Mouse (Mus musculus): Measurements from ENCODE around the gene Psmb3.
A peak's percentile ranks its signal among the peaks of the same experiment; 100 is the strongest.

The Psmb3 gene

DNA sequence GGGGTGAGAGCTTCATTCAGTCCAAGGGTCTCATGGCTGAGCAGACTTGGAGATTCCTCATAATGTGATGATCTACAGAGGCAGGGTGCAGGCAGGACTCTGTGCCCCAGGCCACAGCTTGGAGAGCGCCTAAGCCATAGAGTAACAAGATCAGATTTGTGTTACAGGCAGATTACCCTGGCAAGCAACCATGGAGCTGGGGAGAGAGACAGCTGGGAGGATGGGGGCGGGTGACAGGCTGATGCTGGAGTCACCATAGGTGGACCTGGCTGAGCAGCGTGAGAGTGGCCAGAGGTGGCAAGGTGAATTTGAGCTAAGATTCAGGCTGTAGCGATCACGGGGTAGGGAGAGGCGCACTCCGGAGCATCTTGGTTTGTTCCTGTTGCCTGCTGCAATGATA lies 35.0 kb upstream of the Psmb3 start:
- DNase-seq = no peak

DNA sequence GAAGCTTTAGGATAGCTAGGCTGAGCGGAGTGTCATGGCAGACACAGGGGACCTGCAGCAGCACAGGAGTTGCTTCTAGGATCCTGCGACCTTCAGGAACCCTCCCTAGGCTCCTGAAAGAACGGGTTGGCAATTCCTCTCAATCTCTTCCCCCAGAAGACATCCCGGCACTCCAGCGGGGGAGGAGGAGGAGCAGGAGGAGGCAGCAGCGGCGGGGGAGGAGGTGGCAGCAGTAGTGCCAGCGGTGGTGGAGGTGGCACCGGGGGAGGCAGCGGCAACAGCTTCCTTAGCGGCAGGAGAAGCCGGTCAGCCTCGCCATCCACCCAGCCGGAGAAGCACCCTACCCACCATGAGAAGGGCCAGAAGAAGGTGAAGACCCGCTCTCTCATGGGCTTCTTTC lies 33.9 kb upstream of the Psmb3 start:
- no peak for DNase-seq

DNA sequence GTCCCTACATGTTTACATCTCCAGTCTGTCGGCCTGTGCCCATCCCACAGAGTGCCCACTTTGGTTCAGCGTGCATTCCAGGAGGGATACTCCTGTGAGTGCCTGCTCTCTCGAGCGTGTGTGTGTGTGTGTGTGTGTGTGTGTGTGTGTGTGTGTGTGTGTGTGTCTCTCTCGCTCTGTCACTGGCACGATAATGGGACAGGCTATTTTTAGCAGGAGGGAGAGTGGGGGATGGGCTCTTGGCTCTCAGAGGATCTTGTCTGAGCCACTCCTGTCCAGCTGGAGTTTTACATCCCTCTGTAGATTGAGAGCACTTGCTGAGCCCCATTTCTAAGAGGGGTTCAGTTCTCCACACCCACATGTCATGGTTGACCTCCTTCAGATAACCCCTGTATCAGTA lies 33.4 kb upstream of the Psmb3 start:
- no peak for DNase-seq

DNA sequence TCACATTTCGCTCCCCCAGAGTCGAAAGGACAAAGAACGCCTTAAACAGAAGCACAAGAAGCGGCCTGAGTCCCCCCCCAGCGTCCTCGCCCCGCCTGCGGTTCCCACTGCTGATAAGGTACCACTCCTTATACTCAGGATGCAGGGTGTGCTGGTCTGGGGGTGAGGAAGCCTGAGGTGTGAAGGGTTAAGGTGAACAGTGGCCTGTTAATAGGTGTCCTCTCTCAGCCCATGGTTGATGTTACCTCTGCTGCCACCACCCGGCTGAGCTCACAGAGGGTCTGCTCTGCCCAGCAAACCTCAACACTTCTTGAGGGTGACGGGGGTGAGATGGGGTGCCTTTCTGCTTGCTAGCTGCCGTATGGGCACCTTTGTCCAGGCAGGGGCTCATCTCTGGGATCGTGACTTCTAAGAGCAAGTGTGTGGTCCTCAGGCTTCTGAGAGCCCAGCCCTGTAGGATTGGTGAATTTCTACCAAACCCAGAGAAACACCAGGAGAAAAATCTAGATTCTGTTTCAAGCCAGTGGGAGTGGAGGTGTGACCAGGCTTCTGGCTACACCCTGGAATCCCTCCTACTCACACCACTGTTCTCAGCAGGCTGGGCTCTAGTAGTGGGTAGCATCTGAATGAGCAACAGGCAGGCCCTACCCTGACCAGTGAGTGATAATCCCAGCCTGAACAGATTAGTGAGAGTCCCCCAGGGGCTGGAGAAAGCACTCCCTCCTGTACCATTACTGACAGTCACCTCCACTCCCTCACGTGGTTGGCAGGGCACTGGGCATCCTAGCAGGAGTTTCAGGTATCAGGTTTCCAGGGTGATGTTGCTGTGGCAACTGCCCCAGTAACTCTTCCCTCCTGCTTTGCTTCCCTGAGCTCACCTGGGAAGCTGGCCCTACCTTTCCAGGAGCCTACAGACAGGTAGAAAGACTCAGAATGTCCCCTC lies 32.7 kb upstream of the Psmb3 start:
- no peak for DNase-seq

DNA sequence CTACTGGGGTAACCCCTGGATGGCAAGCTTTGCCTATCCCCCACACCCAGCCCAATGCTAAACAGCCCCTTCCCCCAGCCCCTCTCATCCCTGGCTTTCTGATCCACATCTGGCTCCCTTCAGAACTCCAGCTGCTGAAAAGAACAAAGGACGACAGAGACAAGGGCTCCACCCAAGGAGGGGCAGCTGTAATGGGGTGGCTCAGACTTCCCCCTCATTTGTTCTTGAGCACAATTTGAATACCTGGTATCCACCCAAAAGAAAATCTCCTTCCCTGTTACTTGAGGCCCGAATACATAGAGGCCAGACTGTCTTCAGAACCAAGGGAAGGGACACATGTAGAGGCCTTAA lies 32.0 kb upstream of the Psmb3 start:
- no peak for DNase-seq

DNA sequence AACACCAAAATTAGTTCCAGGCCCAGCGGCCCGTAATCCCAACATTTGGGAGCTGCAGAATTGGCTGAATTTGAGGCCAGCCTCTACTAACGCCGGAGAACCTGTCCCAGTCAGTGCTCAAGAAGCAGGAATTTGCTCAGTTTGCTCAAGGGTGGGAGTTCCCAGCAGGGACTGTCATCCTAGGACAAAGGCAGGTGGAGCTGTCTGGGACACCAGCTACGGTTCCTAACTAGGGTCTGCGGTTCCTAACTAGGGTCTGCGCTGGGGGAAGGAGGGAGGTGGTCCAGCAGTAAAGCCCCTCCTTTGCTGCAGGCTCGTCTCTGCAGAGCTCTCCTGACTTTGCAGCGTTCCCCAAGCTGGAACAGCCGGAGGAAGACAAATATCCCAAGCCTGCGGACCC lies 30.1 kb upstream of the Psmb3 start:
- DNase-seq = no peak

DNA sequence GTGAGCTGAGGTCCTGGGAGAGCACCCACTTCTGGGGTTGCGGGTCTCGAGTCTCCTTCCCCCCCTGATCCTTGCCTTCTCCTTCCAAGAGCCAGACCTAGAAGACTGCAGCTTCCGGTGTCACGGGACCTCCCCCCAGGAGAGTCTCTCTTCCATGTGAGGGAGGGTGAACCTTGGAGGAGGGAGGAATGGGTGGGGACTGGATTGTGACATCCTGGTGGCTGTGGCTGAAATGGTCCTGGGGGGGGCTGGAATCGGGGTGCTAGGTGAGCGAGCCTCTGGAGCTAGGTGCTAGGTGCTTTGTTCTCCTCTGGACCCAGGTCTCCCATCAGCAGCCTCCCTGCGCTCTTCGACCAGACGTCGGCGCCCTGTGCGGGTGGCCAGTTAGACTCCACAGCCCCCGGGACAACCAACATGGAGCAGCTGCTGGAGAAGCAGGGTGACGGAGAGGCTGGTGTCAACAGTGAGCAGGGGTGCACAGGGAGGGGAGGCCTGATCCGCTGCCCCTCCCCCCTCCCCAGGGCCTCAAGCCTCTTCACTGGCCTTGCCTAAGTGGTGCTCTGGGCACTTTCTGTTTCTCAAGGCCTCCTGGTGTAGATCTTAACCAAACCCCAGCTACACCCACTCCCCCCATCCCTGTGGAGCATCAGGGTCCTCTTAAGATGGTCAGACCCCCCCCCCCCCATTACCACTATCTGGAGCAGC lies 27.0 kb upstream of the Psmb3 start:
- no peak for DNase-seq

DNA sequence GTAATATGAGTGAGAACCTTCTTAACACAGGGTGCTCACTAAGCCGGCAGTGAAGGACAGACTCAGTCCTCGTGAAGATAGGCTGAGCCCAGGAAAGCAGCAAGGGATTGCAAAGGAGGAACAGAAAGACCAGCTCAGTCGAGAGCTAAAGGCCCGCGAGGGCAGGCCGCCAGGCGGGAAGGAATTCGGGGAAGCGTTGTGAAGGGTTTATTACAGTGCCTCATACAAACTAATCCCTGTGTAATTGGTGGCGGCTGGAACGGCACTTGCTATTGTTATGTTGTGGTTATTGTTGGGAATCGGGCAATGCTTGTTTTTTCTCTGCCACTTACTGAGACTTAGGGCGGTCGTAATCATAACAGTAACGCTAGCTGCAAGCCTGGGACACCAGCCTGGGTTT lies 25.8 kb upstream of the Psmb3 start:
- no peak for DNase-seq

DNA sequence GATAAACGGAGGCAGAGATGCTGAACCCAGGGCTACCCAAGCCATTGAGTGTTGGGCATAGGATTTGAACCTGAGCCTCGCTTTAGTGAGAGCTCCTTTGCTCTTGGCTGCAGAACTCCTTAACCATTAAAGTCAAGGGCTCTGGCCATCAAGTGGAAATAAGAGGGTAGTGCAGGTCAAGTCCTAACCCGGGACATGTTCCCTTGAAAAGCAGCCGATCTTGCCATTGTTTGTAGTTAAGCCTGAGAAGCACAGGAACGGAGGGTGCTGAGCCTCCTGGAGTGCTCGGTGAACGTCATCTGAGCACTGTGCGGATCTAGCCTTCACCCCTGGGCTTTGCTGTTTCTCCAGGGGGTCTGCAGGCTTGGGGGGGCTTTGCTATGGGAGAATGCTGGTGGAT lies 25.4 kb upstream of the Psmb3 start:
- DNase-seq = no peak

DNA sequence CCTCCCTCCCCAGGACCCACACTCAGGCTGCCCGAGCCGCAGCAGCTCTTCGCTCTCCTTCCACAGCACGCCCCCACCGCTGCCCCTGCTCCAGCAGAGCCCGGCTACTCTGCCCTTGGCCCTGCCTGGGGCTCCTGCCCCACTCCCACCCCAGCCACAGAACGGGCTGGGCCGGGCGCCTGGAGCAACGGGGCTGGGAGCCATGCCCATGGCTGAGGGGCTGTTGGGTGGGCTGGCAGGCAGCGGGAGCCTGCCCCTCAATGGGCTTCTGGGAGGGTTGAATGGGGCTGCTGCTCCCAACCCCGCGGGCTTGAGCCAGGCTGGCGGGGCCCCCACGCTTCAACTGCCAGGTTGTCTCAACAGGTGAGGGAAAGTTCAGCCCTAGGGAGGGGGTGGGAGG lies 24.9 kb upstream of the Psmb3 start:
- DNase-seq = no peak

DNA sequence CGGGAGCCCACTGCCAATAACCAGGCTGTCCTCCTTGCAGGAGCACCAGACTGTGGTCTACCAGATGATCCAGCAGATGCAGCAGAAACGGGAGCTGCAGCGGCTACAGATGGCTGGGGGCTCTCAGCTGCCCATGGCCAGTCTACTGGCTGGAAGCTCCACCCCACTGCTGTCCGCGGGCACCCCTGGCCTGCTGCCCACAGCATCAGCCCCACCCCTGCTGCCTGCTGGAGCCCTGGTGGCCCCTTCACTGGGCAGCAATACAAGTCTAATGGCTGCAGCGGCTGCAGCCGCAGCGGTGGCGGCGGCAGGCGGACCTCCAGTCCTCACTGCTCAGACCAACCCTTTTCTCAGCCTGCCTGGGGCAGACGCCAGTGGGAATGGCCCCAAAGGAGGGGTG lies 22.8 kb upstream of the Psmb3 start:
- no peak for DNase-seq

DNA sequence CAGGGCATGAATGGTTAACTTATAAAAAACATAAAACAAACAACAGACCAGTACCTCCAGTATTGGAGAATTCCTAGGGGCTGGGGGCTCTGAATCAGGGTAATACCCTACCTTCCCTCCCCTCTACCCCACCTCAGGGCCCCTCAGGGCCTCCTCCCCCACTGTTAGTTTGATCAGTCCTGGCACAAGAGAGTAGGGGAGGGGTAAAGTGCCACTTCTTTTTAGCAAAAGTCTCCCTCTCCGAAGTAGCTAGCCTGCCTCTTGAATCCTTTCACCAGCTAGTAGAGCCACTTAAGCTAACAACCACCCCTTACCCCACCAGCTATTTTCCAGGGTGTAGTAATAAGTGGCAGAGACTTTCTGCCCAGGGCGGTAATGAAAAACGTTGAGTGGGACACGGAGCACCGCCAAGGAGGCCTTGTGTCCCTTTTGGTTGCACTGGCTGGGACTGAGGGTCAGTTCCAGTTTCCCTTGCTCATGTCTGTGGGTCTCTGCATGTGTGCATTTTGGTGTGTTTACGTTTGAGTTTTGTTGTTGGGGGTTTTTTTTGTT lies 20.6 kb upstream of the Psmb3 start:
- no peak for DNase-seq

DNA sequence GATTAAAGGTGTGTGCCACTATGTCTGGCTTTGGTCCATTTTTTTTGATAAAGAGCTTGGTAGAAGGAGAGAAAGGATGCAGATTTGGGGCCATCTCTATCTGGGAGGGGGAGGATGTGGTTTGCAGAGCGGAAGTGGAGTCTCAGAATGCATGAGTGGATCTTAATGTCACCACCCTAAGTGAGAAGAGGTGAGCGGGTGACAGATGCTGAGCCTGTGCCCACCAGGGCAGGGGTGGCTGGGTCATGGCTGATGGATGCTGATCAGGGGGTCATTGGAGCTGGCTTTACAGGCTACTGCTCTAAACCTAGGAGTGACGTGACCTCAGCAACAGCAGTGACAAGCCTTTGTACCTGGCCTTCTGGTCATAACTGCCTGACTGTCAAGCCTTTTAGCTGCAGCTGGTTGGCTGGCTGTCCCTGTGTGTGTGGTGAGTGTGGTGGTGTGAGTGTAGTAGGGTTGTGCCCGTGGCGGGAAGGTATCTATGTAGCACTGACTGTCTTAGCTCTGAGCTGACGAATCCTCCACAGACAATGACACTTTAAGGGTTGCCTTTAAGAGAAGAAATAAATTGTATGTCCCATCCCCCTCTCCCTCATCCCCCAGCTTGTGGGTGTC lies 19.0 kb upstream of the Psmb3 start:
- peak; percentile 64 to 66 for DNase-seq

DNA sequence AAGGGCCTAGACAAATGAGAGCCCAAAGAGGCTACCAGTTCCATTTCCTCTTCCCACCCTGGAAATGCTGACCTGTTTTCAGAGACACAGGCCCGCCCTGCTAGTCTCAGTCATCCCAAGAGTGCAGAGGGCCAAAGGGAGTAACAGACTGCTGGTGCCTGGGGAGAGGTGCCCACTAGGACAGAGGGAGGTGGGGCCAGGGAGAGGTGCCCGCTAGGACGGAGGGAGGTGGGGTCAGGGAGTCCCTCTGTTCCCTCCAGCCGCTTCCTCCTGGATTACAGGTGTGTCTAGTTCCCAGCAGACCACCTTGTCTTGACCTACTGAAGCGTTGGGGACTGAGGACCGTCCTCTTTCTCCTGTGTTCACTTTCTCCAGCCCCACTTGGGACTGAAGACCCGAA lies 18.4 kb upstream of the Psmb3 start:
- DNase-seq = no peak

DNA sequence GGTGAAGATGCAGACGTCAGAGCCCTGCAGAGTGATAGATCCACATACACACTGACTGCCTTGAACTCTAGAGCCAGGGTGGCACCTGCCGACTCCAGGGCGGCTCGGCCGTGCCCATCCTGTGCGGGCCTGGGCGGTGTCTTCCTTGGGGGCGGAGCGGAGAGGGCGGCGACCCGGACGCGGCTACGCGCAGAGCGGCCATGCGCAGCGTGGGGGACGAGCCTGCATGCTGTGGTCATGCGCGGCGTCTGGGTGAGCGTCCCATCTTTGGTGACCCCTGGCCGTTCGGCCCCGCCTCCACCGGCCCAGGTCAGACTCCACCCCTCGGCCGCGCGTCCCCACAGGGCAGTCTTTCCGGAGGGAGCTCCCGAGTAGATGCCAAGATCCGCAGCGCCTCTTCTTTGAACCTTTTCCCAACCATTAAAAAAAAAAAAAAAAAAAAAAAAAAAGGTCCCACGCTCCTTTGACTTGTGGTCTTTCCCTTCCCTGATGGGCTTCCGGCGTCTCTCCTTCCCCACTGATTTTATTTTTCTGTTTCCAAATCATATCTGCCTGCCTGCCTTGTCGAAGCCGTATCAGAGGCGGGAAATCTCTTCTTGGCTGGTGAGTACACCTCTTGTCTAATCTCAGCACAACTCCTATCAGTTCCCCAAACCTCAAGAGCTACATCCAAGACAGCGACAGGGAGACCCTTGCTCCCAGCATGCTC lies 17.4 kb upstream of the Psmb3 start, which contains the start of gene Cisd3:
Gene Cisd3, plus strand, starts transcription at position 214 of the 709 bp plus-strand sequence.
- peak; percentile 91 to 93 for DNase-seq

DNA sequence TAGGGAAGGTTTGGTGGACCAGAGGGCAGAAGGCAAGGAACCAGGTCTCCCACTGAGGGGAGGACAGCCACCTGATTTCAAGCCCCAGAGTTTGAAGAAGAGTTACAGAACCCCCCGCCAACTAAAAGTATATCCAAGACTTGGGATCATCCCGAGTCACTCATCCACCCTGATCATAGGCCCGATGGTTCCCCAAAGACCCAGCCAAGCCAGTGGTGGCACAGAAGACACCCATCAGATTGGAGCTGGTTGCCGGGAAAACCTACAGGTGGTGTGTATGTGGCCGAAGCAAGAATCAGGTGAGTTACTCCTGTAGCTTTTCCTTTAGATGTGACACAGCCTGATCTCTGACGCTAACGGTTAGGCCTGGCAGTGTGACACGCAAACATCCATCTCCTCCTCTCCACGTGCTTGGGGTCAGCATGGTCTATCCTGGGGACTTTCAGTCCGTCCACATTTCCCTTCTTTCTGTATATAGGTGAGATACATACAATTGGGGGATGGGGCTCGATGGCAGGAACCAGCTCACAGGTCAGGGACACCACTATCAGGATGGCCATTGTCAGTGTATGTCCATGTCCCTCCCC lies 16.8 kb upstream of the Psmb3 start:
- DNase-seq = no peak

DNA sequence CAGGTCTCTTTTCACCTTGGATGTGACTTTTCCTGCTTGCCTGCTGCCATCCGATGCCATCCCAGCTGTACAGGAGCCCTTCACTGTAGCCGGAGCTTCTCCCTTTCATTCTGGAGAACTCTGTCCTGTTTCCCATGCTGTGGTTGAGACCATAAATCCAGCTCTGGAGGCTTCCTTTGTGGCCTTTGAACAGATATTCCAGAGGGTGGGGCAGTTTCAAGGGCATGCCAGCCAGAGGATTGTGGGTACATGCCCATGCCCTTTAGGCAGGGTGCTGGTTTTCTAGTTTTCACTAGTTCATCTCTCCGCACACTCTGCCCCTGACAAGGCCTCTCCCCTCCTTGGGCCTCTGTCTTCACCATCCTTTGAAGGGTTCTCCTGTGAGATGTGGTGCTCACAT lies 16.1 kb upstream of the Psmb3 start:
- DNase-seq = no peak

DNA sequence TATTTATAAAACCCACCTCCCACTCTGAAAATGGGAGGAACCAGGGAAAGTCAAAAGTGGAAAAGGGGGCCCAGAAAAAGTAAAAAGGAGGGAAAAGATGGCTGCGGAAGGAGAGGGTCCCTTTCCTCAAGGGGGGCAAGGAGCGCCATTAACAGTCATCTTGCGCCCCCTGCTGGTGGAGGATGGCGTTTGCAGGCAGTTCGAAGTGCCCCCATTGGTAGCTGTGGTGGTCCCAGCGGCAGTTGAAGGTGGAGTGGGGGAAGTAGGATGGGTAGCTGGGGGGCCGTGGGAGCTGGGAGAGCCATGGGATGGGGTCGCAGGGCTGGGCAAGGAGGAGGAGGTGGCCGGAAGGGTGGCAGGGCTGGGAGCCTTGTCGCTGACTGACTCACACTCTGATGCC lies 13.3 kb upstream of the Psmb3 start:
- DNase-seq = peak; percentile 43 to 72

DNA sequence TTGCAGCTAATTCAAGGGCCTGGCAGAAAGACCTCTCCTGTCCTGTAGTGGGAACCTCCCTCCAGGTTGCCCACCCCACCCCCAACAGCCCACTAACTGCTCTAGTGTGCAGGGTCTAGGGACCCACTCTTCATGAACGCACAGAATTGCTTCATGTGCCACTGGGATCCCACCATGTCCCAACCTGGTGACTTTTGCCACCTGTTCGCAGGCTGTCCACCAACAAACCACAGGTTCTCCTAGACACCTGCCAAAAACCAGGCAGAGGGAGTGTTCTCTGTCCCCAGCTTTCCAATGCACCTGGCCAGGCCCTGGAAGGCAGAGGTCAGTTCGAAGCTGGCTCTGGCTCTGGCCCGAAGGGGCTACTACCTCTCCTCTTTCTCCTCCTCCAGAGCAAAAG lies 8.8 kb upstream of the Psmb3 start:
- DNase-seq = no peak

DNA sequence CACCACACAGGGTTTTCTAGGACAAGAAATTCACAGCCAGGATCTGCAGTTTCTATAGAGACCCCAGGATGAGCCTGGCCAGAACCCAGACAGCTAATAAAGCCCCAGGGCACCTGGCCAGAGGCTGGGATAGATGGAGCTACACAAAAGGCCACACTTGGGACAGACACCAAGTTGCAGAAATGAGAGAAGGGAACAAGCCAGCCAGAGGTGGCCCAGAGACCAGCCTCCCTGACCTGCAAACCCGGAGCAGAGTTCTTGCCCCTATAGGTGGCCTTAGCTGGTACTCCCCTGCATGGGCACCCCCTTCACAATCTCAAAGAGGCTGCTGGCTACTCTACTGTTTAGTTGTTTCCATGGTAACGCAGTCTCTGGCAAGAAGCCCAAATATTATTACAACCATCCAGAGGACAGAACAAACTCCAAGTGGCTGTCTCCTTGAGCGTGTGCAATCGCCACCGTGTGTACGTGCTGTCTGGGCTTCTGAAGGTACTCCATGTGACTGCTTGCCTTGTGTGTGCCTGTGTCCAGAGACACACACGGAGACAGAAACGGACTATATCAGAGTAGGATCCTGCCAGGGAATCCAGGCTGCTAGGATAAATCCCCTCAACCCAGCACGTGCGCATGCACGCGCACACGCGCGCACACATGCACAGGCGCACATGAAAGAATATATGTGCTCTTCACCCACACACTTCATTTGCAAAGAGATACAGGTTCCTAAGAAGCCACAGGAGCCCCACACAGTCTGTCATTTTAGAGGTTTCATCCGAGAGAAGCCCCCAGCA lies 8.1 kb upstream of the Psmb3 start:
- no peak for DNase-seq

DNA sequence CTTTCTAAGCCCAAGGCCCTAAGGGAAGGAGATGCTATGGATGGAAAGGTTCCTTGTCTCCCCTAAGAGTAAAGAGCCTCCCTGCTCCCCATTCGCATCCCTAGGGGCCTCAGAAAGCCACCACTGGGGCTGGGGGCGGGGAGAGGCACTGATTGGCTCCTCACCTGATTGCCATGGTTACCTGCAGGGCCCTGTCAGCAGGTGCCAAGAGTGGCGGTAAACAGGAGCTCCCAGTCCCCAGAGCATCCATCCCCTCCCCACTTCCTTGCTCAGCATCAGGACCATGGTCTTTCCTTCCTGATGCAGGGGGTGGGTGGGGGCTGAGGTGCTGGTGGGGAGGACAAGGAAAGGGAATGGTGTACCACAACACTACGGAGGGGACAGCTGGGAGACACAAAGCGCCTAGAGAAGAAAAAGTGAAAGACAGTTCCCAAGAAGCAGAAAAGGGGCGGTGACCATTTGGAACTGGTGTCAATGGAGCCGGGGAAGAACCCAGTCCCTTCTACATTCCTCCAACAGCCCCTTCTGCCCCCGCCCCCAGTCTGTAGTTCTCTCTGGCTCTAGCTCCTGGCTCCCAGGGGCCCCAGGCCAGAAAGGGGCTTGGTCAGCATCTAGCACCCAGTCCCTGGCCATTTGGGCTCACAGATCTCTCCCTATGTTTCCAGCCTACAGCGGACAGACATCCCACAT lies 7.3 kb upstream of the Psmb3 start:
- no peak for DNase-seq
